Mouse (Mus musculus) heart, adult 8-10 months (tissue): ENCODE results near the gene Sec22c. TPM values are rescaled to one million over a fixed set of nuclear protein-coding genes. Genes with fewer than 3 reads are reported as not detected.

Experiments
- DNase-seq: peaks from one replicate; pipeline ENCODE4 v3.0.0; 2022; ENCODE audit warnings: low spot score
- total RNA-seq, 4 experiments: library from RNA; stranded (reverse); gene quantifications; 2 replicates each; pipeline ENCODE4 v1.2.4; 2022

The Sec22c gene
- total RNA-seq, 4 experiments from 2014 or later: 4.7 to 8.4 (median 7.1) TPM

GRCm38 (mm10) chr9:121694736-121695135, 10.6 kb downstream of the Sec22c start:
- DNase-seq: no peak

GRCm38 (mm10) chr9:121690734-121691133, 14.6 kb downstream of the Sec22c start:
- DNase-seq: no peak

GRCm38 (mm10) chr9:121690200-121690651, 15.1 kb downstream of the Sec22c start:
- DNase-seq: no peak

GRCm38 (mm10) chr9:121684702-121685101, 20.6 kb downstream of the Sec22c start:
- no peak for DNase-seq

GRCm38 (mm10) chr9:121682037-121682680, 23.1 kb downstream of the Sec22c start:
- DNase-seq: no peak

- no peak for DNase-seq
These were observed 24.1 kb downstream of the Sec22c start for GRCm38 (mm10) chr9:121681191-121681590.

- DNase-seq: peak; percentile 42
These were observed 25.7 kb downstream of the Sec22c start for GRCm38 (mm10) chr9:121679549-121679948.

- no peak for DNase-seq
These were observed 27.8 kb downstream of the Sec22c start for GRCm38 (mm10) chr9:121677476-121677875.

- DNase-seq: no peak
These were observed 28.2 kb downstream of the Sec22c start for GRCm38 (mm10) chr9:121677069-121677468.

GRCm38 (mm10) chr9:121675556-121675955, 29.7 kb downstream of the Sec22c start:
- no peak for DNase-seq

- DNase-seq: no peak
These were observed 30.3 kb downstream of the Sec22c start for GRCm38 (mm10) chr9:121675011-121675410.

- DNase-seq: no peak
These were observed 31.6 kb downstream of the Sec22c start for GRCm38 (mm10) chr9:121673716-121674115.

GRCm38 (mm10) chr9:121672311-121672710, 33.0 kb downstream of the Sec22c start:
- peak; percentile 59 for DNase-seq

GRCm38 (mm10) chr9:121671300-121671699, 34.0 kb downstream of the Sec22c start:
- peak; percentile 63 for DNase-seq

GRCm38 (mm10) chr9:121669348-121669791, 35.9 kb downstream of the Sec22c start:
- DNase-seq: peak; percentile 26

- DNase-seq: no peak
These were observed 37.5 kb downstream of the Sec22c start for GRCm38 (mm10) chr9:121667822-121668221.

- no peak for DNase-seq
These were observed 38.2 kb downstream of the Sec22c start for GRCm38 (mm10) chr9:121666957-121667630.

- DNase-seq: no peak
These were observed 41.2 kb downstream of the Sec22c start for GRCm38 (mm10) chr9:121664104-121664503.

- no peak for DNase-seq
These were observed 41.8 kb downstream of the Sec22c start for GRCm38 (mm10) chr9:121663467-121663866.

- no peak for DNase-seq
These were observed 45.5 kb downstream of the Sec22c start for GRCm38 (mm10) chr9:121659791-121660190.

- no peak for DNase-seq
These were observed 47.0 kb downstream of the Sec22c start for GRCm38 (mm10) chr9:121658248-121658647.

- no peak for DNase-seq
These were observed 48.1 kb downstream of the Sec22c start for GRCm38 (mm10) chr9:121657143-121657542.

GRCm38 (mm10) chr9:121656322-121656721, 49.0 kb downstream of the Sec22c start:
- DNase-seq: no peak
